Mouse (Mus musculus) neural tube, embryonic 12.5 days (tissue): ENCODE data around the gene Zfp988. TPM values are rescaled to one million over a fixed set of nuclear protein-coding genes. Genes with fewer than 3 reads are reported as not detected.
"Not testable (repeated sequence)": the region's sequence is repeated elsewhere in the genome, so short reads cannot be mapped to it uniquely, and the experiment has no call there.

Experiments
- ATAC-seq: fragments of 200-750 bp; cut with Nextera tagmentation; 2 replicates; pipeline ENCODE4 v1.8.0; 2017; ENCODE audit warnings: low read depth, mild to moderate bottlenecking, moderate TSS enrichment, moderate library complexity; ENCODE audit not compliant: low FRiP score
- H3K27ac ChIP-seq: fragments of 300-500 bp; sonication (generic); 2 replicates; pipeline ENCODE4 v1.5.1; 2016
- H3K27me3 ChIP-seq: fragments of 300-500 bp; sonication (generic); replicated peaks from 2 replicates; pipeline ENCODE4 v1.6.1; 2016; ENCODE audit warnings: mild to moderate bottlenecking
- H3K36me3 ChIP-seq: fragments of 300-500 bp; sonication (generic); 2 replicates; pipeline ENCODE4 v1.6.1; 2016; ENCODE audit warnings: mild to moderate bottlenecking
- H3K4me1 ChIP-seq: fragments of 300-500 bp; sonication (generic); 2 replicates; pipeline ENCODE4 v1.6.1; 2016
- H3K4me2 ChIP-seq: fragments of 300-500 bp; sonication (generic); replicated peaks from 2 replicates; pipeline ENCODE4 v1.6.1; 2016; ENCODE audit warnings: mild to moderate bottlenecking
- H3K4me3 ChIP-seq: fragments of 300-500 bp; sonication (generic); 2 replicates; pipeline ENCODE4 v1.5.1; 2016
- H3K9ac ChIP-seq: fragments of 300-500 bp; sonication (generic); 2 replicates; pipeline ENCODE4 v1.6.1; 2016; ENCODE audit warnings: mild to moderate bottlenecking
- H3K9me3 ChIP-seq: fragments of 300-500 bp; sonication (generic); 2 replicates; pipeline ENCODE4 v1.6.1; 2016; ENCODE audit warnings: mild to moderate bottlenecking
- WGBS: fragments of 180-500 bp; shearing (Covaris S2); methylation state at CpG from one replicate; pipeline ENCODE4 v1.1.7; 2016; 5-methylcytosine and 5-hydroxymethylcytosine counted together
- polyA plus RNA-seq: library from polyadenylated mRNA; unstranded; fragments of >200 nt; fragmentation: Nextera tagmentation; extraction: Ambion mirVana; gene quantifications from 2 replicates; pipeline ENCODE4 v1.2.1, GENCODE M21; 2016

Zfp988 gene
- polyA plus RNA-seq, 1 experiment from 2014 or later, result 0.08 TPM

DNA sequence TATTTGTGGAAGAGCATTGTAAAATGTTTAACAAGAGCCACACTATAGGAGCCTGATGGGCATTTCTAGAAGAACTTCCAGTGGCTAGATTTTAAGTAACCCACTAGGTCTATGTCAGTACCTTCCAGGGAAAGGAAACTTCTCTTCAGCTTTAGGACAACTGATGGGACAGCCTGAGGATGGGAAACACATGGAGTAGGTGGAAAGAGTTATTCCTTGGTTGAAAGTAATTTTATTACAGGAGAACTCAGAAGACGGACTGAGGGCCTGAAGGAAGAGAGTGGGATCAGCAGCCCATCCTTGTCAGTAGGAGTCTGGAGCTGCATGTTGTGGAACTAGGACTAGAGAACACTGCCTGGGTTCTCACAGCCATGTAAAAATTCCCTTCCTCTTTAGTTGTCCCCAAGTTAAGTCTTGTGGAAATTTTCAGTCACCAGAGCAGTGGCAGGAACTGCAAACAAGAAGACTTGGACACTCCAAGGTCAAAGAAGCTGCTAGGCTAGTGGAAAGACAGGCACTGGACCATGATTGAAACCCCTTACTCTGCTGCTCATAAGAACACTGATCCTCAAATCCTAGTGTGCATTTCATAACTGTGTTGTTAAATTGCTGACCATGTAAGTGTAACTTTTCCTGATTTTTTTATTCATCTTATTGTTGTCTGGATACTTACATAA lies 30.4 kb downstream of the Zfp988 start:
- not testable (repeated sequence) for H3K27me3 ChIP-seq, H3K27ac ChIP-seq, H3K9ac ChIP-seq, H3K36me3 ChIP-seq, H3K4me3 ChIP-seq, H3K4me1 ChIP-seq, H3K4me2 ChIP-seq
- H3K9me3 ChIP-seq, result peaks cover 57% of the 10 kb centered on the region
- 26% methylated on average over 1 of the region's 1 CpGs for WGBS
- ATAC-seq, result 0 out of 2 replicates have a peak, but pooled peaks have one; percentile 22

GRCm38 (mm10) chr4:147336368-147337195 lies 31.1 kb downstream of the Zfp988 start:
- H3K27ac ChIP-seq, H3K9ac ChIP-seq, H3K27me3 ChIP-seq, H3K4me1 ChIP-seq, H3K36me3 ChIP-seq, H3K4me3 ChIP-seq, H3K4me2 ChIP-seq: not testable (repeated sequence)
- H3K9me3 ChIP-seq, result peaks cover 58% of the 10 kb centered on the region
- ATAC-seq, result peak; percentile 59
- 67% methylated on average over 6 of the region's 6 CpGs for WGBS

GRCm38 (mm10) chr4:147337520-147337919 lies 32.0 kb downstream of the Zfp988 start:
- peaks cover 58% of the 10 kb centered on the region for H3K9me3 ChIP-seq
- 90% methylated on average over 2 of the region's 2 CpGs for WGBS
- not testable (repeated sequence) for H3K27me3 ChIP-seq

GRCm38 (mm10) chr4:147338032-147338610 lies 32.6 kb downstream of the Zfp988 start:
- Histone ChIP-seq H3K27ac (no peak overlapping the region), H3K36me3 (no peaks in the 10 kb centered on the region), H3K27me3 (no peaks in the 10 kb centered on the region), H3K9ac (no peak overlapping the region), H3K4me1 (no peaks in the 10 kb centered on the region), H3K4me2 (no peak overlapping the region), H3K4me3 (no peak overlapping the region), H3K9me3 (peaks cover 61% of the 10 kb centered on the region)
- 74% methylated on average over 5 of the region's 5 CpGs for WGBS
- ATAC-seq, result 0 out of 2 replicates have a peak, but pooled peaks have one; percentile 35

More at GRCm38 (mm10) chr4:147337520-147337919, 32.0 kb downstream of the Zfp988 start:
- H3K4me3 ChIP-seq, H3K4me2 ChIP-seq, ATAC-seq, H3K27ac ChIP-seq, H3K36me3 ChIP-seq, H3K9ac ChIP-seq, H3K4me1 ChIP-seq: not testable (repeated sequence)

DNA sequence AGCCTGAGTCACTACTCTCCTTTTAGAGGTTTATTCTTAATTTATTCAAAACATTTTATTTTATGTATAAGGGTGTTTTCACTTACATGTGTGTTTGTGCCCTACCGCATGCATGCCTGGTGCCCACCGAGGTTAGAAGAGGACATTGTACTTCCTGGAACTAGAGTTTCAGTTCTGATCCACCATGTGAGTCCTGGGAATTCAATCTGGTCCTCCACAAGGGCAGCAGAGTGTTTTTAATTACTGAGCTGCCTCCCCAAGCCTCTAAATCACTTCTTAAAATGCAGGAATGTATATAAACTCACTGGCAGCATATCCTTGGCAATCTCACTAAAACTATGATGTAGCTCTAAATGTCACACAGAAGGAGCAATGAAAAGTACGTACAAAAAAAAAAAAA lies 33.2 kb downstream of the Zfp988 start:
- not testable (repeated sequence) for H3K4me3 ChIP-seq, H3K4me2 ChIP-seq, H3K27ac ChIP-seq, H3K4me1 ChIP-seq, H3K9ac ChIP-seq, H3K27me3 ChIP-seq, H3K36me3 ChIP-seq, ATAC-seq
- 82% methylated on average over 3 of the region's 3 CpGs for WGBS
- H3K9me3 ChIP-seq, result peaks cover 67% of the 10 kb centered on the region

- not testable (repeated sequence) for ATAC-seq, H3K4me3 ChIP-seq, H3K4me1 ChIP-seq, H3K36me3 ChIP-seq, H3K27ac ChIP-seq, H3K9ac ChIP-seq, H3K27me3 ChIP-seq, H3K4me2 ChIP-seq
- peaks cover 66% of the 10 kb centered on the region for H3K9me3 ChIP-seq
- 72% methylated on average over 7 of the region's 7 CpGs for WGBS
These were observed 34.2 kb downstream of the Zfp988 start for GRCm38 (mm10) chr4:147339601-147340219.

DNA sequence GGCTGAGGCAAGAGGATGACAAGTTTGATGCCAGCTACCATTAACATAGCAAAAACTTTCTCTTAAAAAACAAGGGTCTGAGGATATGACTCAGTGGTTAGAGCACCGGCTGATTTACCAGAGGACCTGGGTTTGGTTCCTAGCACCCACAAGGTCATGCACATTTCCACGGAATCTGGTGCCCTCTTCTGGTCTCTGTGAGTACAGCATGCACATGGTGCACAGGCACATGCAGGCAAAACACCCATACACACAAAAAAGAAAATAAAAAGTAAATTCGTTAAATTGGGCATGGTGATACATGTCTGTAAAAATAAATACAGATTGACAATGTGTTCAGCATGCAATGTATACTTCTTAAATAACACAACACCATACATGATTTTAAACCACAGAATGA lies 34.8 kb downstream of the Zfp988 start:
- 65% methylated on average over 3 of the region's 3 CpGs for WGBS
- H3K4me1 ChIP-seq, H3K4me3 ChIP-seq, H3K9ac ChIP-seq, H3K27me3 ChIP-seq, H3K4me2 ChIP-seq, ATAC-seq, H3K27ac ChIP-seq, H3K36me3 ChIP-seq: not testable (repeated sequence)
- H3K9me3 ChIP-seq, result peaks cover 67% of the 10 kb centered on the region

DNA sequence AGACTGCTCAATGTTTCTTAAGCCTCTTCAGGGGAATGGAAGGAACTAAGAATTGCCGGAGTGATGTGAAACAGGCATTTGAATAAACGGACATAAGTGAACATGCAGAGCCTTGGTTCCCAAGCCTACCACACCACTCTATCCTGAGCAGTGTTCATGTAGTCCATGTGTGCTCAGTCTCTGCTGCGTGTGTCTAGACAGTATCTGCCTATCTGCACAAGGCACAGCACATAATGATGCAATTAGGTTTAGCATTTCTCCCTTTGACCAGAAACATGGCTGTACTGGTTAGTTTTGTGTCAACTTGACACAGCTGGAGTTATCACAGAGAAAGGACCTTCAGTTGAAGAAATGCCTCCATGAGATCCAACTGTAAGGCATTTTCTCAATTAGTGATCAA lies 35.4 kb downstream of the Zfp988 start:
- H3K36me3 ChIP-seq, H3K4me2 ChIP-seq, H3K9ac ChIP-seq, H3K27me3 ChIP-seq, H3K27ac ChIP-seq, H3K4me3 ChIP-seq, H3K4me1 ChIP-seq, ATAC-seq: not testable (repeated sequence)
- peaks cover 61% of the 10 kb centered on the region for H3K9me3 ChIP-seq
- 89% methylated on average over 3 of the region's 3 CpGs for WGBS

GRCm38 (mm10) chr4:147343042-147343908 lies 37.8 kb downstream of the Zfp988 start:
- H3K9me3 ChIP-seq, result peaks cover 55% of the 10 kb centered on the region
- not testable (repeated sequence) for H3K36me3 ChIP-seq, H3K27ac ChIP-seq, H3K27me3 ChIP-seq, H3K4me3 ChIP-seq, H3K4me2 ChIP-seq, H3K9ac ChIP-seq, H3K4me1 ChIP-seq
- peak; percentile 80 for ATAC-seq
- WGBS, result 77% methylated on average over 6 of the region's 6 CpGs

DNA sequence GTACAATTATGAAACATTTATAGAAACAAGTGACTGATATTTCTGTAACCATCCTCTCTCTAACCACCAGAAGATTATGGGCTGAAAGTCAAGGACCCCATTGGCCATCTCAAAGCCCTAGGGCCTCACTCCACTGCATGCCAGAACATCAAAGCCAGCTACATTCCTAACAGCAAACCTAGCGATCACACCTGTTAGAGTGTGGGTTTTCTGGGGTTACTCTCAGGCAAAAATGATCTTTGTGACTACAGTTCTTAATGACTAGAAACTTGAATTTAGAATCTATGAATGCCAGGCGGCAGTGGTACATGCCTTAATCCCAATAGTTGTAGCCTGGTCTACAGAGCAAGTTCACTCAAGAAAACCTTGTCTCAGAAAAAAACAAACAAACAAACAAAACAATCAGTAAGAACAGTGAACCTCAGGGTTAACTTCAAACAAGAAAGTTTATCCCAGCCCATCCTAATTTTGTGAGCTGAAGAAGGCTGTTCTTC lies 39.6 kb downstream of the Zfp988 start:
- not testable (repeated sequence) for ATAC-seq
- peaks cover 58% of the 10 kb centered on the region for H3K9me3 ChIP-seq
- 90% methylated on average over 2 of the region's 2 CpGs for WGBS

GRCm38 (mm10) chr4:147346361-147347035 lies 41.0 kb downstream of the Zfp988 start:
- WGBS, result 70% methylated on average over 4 of the region's 4 CpGs
- H3K4me1 ChIP-seq, H3K4me2 ChIP-seq, ATAC-seq, H3K27ac ChIP-seq, H3K9ac ChIP-seq, H3K27me3 ChIP-seq, H3K4me3 ChIP-seq, H3K36me3 ChIP-seq: not testable (repeated sequence)
- H3K9me3 ChIP-seq, result peaks cover 65% of the 10 kb centered on the region

More for the DNA sequence above, 39.6 kb downstream of the Zfp988 start:
- not testable (repeated sequence) for H3K9ac ChIP-seq, H3K27ac ChIP-seq, H3K36me3 ChIP-seq, H3K4me1 ChIP-seq, H3K4me2 ChIP-seq, H3K4me3 ChIP-seq, H3K27me3 ChIP-seq
